Mouse (Mus musculus) c-Kit-positive CD71-positive TER-119-positive erythroid progenitor cells, embryonic 14.5 days (primary cell): Measurements from ENCODE around the gene B2m.
A peak's percentile ranks its signal among the peaks of the same experiment; 100 is the strongest.

Source experiments
- DNase-seq: peaks from one replicate; pipeline ENCODE4 v3.0.0-alpha.2; 2013; ENCODE audit warnings: low spot score

The B2m gene

DNA sequence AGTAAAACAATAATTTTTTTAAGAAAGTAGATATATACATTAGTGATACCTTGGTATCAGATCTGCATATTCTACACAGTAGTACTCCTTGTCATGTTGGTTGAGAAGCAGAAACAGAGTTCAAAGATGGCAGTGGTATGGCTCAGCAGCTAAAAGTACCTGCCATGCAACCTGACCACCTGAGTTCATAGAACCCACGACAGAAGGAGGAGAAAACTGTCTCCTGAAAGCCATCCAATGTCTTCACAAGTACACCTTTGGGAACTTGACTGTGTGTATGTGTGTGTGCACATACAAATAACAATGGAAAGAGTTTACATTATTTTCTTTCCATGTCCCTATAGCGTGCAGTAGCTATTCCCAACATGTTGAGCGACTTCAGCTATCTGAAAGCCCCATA lies 2.2 kb downstream of the B2m start:
- no peak for DNase-seq

DNA sequence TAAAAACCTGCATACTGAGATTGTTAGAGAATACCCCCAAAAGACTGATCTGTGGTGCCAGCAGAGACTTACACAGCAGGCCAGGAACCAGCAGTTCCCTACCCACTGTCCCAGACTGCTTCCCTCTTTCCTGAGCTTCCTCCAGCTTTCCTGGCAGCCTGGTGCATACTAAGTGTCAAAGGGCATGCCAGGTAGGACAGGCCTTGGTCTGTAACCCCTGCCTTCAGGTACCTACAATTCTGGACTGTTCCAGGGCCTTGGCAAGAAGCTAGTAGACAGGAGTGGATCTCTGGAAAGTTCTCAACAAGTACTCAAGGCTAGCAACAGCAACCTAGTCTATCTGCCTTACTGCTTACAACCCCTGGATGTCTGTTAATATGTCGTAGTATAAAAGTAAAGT lies 3.7 kb downstream of the B2m start:
- DNase-seq: no peak

DNA sequence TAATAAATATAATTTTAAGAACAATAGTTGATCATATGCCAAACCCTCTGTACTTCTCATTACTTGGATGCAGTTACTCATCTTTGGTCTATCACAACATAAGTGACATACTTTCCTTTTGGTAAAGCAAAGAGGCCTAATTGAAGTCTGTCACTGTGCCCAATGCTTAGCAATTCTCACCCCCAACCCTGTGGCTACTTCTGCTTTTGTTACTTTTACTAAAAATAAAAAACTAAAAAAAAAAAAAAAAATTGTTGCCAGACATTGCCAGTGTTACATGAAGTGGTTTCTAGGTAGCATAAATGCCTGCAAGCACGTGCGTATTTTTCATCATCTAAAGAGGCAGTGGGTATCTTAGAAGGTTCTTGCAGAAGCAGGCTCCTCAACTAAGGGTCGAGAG lies 5.4 kb downstream of the B2m start:
- DNase-seq: no peak

DNA sequence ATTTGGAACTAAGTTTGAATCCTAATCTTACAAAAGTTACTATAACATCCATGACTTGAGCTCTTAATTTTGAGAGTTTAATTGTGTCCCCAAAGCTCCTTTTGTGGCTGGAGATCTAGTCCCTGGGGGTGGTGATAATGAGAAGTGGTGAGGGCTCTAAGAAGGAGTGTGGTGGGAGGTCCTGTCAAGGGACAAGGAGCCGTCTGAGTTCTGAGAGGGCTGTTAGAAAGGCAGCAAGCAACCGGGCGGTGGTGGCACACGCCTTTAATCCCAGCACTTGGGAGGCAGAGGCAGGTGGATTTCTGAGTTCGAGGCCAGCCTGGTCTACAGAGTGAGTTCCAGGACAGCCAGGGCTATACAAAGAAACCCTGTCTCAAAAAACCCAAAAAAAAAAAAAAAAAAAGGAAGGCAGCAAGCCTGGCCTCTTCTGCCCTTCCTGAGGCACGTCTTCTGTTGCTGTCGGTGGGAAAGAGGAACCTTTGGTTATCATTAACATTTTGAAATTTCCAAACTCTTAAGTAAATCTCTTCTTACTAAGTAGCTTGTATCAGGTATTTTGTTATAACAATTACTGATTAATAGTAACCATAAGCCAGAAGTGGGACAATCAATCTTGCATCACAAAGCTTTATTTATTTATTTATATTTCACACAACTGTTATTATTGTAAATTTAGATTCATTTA lies 6.3 kb downstream of the B2m start:
- DNase-seq: no peak

DNA sequence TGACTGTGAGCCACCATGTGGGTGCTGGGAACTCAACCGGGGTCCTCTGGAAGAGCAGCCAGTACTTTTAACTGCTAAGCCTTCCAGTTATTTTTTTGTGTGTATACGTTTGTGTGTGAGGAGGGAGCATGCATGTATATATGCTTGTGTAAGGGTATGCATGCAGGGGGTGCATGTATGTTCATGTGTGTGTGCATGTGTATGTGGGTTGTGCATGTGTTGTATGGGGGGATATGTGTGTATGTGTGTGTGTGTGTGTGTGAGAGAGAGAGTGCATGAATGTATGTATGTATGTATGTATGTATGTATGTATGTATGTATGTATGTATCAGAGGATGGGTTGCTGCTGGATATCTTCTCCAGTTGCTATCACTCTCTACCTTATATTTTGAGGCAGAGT lies 7.0 kb downstream of the B2m start:
- DNase-seq: no peak

DNA sequence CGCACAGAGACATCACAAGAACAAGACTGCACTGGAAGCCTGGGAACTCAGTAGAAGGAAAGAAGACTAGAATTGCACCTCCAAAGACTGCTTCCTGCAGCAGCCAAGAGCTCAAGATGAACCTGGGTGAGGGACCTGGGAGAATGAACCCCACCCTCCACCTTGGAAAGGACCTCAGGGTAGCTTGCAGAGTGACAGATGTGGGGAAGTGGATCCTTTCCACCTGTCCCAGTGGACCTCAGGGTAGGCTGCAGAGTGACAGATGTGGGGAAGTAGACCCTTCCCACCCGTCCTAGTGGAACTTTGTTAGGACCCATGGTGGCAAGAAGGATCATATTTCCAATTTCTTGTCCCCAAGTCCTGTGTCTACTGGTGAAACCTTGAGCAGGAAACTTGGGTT lies 7.8 kb downstream of the B2m start:
- no peak for DNase-seq

DNA sequence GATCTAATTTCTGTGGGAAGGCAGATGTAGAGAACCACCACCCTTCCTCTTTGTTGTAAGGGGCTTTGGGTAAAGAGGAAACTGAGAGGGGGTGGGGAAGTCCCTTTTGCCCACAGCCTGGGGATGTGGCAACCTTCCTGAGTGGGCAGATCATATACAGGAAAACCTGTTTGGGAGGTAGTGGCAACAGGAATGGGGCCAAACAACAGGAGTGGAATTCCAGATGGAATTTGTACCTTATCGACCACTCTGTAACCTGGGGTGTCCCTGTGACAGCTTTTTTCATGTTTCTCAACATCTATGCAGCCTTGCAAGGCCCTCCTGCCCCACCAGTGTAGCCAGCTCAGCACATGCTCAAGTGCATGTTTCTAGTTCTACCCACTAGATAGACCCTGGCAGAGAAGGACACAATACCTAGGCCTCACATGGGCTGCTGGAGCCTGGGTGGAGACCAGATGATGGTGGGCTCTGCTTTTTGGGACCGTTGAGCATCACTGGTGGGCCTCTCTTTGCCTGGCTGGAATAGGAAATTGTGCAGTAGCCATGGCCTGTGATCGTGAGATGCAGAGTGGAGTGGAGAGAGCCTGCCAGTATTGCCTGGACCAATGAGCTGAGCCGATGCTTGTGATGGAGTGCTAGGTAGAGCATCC lies 8.7 kb downstream of the B2m start:
- no peak for DNase-seq

DNA sequence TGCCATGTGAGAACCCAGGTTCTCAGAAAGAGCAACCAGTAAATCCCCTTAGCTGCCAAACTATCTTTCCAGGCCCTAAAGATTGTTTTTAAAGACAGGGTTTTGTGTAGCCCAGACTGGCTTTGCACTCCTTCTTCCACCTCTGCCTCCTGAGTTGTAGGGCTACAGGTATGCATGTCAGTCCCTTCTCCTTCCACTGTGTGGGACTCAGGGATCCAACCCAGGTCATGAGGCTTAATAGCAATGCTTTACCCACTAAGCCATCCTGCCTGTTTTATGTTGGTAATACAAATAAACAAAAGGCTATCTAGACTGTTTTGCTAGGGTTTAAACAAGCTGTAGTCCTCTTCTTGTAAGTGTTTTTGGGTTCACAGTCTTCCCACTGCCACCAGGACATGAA lies 10.1 kb downstream of the B2m start:
- DNase-seq: no peak

DNA sequence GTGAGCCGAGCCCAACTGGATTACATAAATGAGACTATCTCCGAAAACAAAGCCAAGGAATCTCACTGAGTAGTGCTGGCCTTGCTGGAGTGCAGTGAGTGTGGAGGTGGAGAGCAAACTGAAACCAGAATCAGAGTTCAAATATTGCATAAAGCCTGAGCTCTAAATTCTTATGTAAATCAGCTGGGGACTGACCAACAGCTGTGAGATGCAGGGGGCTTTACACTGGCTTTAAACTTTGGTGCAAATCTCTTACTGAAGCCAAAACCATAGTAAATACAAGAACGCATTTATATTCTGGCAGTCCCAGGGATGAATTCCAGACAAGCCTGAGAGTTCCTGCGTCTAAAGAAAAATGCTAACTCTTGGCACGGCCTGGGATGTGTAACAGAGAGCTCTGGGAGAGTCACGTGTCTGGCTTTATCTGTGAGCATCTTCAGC lies 10.9 kb downstream of the B2m start:
- DNase-seq: no peak

DNA sequence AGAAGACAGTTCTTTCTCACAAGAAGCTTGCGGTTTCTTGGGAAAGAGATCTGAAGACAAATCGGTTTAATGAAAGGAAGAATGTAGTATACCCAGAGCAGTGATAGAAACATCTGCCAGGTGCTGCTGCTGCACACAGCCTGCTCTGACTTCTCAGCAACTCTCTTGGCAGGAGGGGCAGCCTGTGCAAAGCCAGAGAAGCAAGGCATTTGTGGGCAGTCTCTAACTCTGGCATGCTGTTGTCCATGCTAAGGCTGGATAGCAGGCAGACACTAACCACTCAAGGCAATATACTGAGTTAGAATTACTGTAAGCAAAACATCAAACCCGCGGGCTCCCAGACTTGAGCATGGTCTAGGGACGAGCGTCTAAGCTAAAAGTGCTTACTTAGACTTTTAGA lies 12.2 kb downstream of the B2m start:
- no peak for DNase-seq

DNA sequence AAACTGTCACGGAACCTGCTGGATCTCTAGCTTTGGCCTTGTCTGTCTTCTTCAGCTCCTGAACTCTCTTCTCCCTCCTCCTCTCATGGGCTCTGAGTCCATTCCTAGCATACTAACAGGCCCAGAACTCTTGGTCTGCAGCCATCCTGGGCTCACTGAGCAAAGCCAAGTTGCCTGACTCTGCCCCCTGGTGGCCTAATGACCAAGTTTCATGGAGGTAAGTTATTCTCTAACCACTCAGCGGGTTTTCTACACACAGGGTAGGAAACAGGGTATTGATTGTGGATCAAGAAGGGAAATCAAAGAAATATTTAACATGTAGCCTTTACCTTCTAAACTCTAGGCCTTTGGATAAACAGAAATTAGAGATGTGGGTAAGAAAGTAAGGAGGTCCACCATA lies 13.2 kb downstream of the B2m start, which contains the start of gene Trim69:
Gene Trim69 (plus strand): TSS at position 21 of the 400 bp plus-strand sequence.
- DNase-seq: peak; percentile 73

DNA sequence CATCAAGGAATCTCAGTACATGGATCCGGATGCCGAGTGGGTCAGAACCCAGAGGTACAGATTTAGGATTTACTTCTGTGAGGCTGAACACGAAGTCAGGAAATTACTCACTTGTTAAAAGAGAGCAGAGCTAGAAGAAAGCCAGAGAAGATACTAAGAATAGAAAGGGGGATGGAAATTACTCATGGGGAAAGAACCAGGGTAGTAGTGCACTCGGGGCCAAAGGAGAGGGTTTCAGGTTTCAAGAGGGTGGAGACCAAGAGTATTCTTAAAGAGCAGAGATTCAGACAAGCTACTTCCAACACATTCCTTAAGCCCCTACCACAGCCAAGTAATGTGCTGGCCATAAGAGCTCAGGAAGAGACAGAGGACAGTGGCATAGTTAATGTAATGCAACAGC lies 14.1 kb downstream of the B2m start:
- no peak for DNase-seq

DNA sequence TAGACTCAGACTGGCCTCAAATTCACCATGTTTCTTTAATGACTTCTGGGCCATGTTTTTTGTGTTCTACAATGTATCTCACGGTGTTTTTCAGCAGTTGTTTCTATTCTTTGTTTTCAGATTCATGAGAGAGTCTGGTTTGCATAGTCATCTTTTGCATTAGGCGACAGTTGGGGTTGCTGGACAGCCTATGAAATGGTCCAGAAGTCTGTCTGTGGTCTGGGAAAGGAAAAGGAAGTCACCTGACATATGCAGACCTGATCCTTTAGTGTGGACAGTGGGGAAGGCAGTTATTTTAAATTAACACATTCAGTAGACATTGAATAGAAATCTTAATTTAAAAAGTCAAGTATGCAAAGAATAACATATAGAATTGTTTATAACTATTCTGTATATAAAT lies 15.0 kb downstream of the B2m start:
- DNase-seq: no peak

DNA sequence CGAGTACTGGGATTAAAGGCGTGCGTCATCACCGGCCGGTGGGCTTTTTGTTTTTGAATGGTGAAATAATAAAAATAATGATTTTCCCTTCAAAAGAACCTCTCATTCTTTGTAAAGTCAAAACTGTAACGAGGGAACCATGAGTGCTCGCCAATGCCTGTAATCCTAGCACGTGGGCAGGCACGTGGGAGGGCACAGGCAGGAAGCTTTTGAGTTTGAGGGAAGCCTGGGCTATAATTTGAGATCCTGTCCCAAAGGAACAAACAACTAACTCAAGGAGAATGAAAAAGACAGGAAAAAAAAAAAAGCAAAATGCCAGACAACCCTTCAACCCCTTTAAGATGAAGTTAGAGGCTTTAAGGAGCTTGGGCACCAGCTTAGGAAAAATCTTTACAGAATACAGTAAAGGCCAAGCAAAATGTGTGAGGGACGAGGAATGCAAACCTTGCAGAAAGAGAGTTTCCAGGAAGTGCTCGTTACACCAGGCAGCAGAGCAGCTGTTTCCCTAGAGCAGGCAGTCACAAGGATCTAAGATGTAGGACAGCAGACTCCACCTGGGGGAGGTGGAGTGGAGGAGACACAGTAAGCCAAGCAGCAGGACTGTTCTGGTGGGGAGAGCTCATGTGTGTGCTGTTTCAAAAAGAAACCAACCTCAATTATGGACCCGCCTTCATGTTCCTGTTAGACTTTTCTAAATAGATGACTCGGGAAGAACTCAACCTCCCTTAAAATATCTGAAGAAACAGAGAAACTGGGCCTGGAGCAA lies 16.1 kb downstream of the B2m start:
- DNase-seq: no peak

DNA sequence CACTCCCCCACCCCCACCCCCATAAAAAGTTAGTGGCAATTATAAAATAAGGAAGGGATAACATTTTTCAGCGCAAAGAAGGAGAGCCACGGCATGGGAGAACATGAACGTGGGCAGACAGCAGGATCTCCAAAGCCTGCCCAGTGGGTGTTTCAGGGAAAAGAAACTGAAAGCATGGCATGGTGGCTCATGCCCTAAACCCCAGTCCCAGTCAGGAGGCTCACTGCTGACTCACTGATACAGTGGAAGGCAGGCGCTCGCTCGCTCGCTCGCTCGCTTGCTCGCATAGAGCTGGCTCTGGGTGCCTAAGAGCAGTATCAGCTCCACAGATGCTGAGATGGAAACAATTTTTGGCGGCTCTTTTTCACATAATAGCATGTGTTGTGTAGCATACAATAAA lies 16.8 kb downstream of the B2m start:
- DNase-seq: no peak

DNA sequence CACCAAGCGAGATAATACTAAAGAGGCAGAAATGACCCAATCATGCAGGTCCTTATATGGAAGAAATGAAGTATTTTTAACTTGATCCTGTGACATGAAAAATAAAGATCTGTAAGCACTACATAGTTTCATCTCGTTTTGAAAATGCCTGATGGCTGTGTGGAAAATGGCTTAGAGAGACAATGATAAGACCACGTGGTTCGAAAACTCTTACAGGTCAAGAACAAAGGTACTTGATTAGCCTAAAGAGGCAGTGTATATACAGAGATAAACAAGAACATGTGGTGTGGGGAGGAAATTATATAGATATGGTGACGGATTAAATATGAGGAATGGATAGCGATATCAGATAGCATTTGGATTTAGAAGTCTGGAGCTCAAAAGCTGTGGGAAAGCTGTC lies 23.8 kb downstream of the B2m start:
- no peak for DNase-seq

DNA sequence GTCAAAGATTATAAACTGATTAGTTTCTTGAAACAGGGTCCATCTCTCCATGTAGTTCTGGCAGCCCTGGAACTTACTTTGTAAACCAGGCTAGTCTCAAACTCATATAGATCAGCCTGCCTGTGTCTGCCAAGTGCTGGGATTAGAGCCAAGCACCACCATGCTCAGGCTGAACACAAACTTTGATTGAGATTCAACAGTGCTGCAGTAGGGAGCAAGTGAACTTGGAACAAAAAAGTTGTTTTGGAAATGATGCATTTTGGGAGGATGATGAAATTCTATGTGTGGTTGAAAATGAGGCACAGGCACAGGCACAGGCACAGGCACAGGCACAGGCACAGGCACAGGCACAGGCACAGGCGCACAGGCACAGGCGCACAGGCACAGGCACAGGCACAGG lies 24.7 kb downstream of the B2m start:
- DNase-seq: no peak

DNA sequence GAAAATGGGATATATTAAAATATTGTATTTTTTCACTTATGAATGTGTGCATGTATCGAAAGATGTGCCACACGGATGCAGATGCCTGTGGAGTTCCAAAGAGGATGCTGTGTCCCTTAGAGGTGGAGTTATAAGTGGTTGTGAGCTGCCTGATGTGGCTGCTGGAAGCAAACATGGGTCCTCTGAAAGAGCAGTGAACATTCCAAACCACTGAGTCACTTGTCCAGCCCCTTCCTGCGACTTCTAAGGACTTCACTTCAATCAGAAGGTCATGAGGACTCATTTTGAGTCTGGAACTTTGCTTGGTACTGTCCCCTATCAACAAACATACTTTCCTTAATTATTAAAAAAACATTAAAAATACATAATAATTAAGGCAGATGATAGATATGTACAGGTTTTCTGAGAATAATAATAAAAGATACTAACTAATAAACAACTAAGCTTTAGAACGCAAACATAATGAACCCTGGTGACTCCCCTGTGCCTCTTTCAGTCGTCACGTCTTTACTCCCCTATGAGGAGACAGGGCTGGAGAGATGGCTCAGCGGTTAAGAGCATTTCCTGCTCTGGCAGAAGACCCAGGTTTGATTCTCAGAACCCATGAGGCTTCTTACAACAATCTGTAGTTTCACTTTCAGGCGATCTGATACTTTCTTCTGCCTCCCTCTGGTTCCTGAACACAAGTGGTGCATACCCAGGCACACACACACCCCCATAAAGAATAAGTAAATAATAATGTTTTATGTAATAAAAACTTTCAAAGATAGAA lies 32.8 kb downstream of the B2m start:
- no peak for DNase-seq

DNA sequence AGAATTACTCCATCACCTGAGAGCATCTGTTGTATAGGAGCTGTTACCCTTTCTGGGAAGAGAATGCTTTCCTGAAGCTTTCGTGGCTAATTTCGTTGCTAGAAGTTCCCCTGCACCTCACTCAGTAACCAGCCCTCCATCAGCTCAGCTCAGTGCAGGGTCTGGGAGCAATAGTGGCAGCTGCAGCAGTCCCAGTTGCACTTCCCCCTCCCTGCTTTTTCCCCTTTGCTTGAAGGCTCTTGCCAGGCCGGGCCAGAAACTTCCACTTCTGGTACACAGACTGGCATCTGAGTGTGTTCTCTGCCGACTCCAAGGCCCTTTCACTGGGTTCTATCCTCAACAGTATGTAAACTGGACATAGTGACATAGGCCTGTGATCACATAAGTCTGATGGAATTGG lies 37.6 kb downstream of the B2m start:
- no peak for DNase-seq

DNA sequence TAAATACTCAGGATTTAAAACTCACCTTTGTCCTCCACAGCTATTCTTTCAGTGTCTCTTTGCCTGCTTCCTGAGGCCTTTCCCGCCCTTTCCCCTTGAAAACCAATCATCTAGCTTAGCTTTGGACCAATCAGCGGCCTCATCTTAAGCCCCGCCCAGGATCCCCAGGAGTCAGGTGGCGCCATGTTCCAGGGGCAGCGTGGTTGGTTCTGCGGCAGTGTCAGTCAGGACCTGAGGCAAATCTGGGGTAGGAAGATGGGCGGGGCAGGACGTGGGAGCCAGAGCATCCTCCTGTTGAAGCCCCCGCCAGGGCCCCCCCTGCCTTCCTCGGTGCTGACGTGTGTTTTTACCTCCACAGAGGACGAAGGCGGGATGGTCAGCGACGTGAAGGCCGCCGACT lies 38.6 kb downstream of the B2m start, which contains the start of the genes Patl2 and Terb2:
Gene Patl2 (minus strand): TSS at position 84 of the 400 bp plus-strand sequence.
Gene Terb2 (plus strand): TSS at position 167 of the 400 bp plus-strand sequence.
- no peak for DNase-seq

DNA sequence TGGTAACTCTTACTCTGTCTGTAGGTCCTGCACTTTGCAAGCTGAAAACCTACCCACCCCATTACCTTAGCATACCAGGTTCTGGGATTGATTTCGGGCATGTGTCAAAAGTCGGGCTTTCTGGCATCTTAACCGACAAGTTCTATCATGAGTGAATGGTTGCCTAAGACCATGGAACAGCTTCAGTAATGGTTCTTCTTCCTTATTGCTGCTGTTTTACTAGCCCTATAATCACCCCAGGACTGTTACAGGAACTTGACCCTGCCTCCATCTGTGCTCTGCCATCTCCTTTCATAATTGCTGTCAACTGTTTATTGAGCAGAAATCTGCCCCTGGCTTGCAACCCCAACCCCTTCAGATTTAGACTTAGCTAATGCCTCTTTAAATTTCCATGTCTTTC lies 39.3 kb downstream of the B2m start:
- no peak for DNase-seq

DNA sequence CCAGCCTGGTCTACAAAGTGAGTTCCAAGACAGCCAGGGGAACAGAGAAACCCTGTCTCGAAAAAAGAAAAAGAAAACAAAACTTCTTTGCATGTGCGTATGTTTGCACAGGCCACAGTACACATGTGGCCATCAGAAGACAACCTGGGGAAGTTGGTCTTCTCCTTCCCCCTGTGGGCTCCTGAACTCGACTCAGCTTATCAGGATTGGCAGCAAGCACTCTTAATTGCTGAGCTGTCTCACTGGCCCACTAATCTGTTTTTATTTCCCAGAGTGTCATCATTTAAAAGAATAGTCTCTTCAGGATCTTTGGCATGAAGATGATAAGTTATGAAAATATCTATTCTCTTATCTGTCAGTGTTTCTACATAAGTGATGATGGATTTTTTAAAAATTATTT lies 44.4 kb downstream of the B2m start:
- no peak for DNase-seq
